Mouse (Mus musculus) frontal cortex, postnatal 36 days (tissue): ENCODE data around the gene Fgfr2.

Experiments used
- DNase-seq, 2 experiments: peaks; one replicate each; pipeline ENCODE4 v3.0.0; 2022; ENCODE audit warnings: low spot score in 2 of 2

Gene Fgfr2

DNA sequence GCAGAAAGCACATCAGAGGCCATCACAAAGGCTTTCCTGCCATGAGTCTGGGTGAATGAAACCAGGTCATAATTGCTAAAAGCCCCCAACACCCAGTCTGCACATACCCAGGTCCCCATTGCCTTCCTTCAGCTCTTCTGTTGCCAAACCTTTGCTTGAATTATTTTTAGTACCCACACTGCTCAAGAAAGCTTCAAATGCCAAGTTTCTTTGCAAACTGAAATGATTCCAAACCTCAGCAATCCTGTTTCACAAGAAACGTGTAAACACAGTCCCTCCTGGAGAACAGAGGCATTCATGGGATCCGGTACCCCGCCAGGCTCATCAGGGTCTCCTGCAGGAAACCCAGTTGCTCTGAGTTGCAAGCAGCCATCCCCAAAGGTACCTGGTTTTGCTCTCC, 1130.3 kb downstream of the Fgfr2 start:
- no peak for DNase-seq

DNA sequence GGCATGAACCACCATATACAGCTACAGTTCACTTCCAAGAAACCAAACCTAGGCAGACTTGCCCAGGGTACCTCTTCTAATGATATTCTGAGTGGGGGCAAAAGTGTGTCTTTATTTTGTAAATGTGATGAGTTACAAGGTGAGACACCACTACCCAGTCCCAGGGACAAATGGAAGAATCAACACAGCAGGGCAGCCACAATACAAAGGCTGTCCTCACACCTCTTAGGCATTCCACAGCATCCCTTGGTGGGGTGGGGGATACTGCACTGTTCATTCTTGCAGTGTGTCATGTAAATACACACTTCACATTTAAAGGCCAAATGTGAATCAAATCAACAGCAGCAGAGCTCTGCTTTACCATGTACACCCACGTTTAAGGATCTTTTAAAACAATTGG, 1130.9 kb downstream of the Fgfr2 start:
- DNase-seq, result no peak

DNA sequence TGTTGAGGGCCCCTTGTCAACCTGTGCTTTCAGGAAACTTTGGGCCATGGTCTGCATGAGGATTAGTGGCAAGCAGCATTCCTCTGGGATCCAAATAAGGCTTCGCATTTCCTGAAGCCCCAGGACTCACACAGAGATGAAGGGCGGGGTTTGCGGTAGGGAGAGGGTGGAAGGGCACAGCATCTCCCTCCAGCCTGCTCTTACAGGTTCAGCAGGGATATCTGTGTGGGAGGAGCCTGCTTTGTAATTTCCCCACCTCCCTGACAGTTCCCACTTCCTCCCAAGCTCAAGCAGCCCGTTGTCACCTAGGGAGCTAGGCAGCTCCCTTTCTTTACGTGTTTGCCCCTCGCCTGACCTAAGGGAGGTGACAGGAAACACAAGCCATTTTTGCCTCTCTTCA, 1134.1 kb downstream of the Fgfr2 start:
- DNase-seq, result no peak

DNA sequence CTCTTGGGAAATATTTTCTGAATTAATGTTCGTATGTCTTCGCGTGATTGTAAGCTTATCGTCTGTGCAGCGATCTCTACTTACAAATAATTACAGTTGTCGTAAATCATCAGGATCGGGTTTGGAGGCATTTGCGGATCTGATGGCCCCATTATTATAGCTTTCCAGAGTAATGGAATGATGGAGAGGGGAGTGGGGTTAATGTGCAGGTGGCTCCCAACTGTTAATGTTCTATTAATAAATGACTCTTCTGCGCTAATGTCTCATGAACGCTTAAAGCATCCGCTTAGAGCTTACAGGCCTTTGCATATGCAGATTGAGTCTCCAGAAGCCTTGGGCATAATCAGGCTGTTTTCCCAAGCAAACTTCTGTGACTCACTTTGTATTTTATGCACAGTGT, 1144.5 kb downstream of the Fgfr2 start:
- DNase-seq, result no peak

DNA sequence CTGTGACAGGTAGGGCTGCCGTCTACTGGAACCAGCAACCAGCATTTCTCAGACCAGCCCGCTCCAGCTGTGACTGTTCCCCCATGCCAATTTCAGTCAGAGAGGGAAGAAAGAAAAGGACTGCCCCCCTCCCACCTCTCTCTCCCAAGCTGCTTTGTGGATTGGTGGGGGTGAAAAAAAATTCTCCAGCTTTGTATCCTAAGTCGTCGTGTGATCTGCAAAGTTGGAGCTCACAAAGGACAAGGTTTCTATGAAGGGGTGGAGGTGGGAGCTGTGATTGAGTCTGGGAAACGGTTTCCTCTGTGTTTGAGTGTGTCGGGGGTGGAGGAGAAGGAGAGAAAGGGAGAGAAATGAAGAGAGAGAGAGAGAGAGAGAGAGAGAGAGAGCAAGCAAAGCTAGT, 1147.3 kb downstream of the Fgfr2 start:
- no peak for DNase-seq

DNA sequence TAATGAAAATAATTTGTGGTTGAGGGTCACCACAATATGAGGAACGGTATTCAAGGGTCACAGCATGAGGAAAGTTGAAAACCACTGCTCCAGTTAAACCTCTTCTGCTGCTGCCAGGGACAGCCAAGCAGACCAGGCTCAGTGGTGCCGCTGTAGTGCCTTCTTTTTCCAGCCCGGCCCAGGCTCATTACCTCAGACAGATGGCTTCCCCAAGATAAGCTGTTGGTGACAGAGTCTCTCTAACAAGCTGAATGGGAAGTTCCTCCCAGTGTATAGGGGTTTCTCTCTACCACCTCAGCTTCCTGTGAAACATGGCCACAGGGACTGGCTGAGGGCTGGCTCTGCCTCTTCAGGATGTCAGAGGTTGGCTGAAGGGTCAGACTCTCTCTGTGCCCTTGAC, 1152.9 kb downstream of the Fgfr2 start:
- DNase-seq, result no peak

DNA sequence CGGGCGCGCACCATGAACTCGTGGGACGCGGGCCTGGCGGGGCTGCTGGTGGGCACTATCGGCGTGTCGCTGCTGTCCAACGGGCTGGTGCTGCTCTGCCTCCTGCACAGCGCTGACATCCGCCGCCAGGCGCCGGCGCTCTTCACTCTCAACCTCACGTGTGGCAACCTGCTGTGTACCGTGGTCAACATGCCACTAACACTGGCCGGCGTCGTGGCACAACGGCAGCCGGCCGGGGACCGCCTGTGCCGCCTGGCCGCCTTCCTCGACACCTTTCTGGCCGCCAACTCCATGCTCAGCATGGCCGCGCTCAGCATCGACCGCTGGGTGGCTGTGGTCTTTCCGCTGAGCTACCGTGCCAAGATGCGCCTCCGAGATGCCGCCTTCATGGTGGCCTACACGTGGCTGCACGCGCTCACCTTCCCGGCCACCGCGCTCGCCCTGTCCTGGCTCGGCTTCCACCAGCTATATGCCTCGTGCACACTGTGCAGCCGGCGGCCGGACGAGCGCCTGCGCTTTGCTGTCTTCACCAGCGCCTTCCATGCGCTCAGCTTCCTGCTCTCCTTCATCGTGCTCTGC, 1156.1 kb downstream of the Fgfr2 start:
- peak in 1 of 2 experiments; percentile 54 for DNase-seq

DNA sequence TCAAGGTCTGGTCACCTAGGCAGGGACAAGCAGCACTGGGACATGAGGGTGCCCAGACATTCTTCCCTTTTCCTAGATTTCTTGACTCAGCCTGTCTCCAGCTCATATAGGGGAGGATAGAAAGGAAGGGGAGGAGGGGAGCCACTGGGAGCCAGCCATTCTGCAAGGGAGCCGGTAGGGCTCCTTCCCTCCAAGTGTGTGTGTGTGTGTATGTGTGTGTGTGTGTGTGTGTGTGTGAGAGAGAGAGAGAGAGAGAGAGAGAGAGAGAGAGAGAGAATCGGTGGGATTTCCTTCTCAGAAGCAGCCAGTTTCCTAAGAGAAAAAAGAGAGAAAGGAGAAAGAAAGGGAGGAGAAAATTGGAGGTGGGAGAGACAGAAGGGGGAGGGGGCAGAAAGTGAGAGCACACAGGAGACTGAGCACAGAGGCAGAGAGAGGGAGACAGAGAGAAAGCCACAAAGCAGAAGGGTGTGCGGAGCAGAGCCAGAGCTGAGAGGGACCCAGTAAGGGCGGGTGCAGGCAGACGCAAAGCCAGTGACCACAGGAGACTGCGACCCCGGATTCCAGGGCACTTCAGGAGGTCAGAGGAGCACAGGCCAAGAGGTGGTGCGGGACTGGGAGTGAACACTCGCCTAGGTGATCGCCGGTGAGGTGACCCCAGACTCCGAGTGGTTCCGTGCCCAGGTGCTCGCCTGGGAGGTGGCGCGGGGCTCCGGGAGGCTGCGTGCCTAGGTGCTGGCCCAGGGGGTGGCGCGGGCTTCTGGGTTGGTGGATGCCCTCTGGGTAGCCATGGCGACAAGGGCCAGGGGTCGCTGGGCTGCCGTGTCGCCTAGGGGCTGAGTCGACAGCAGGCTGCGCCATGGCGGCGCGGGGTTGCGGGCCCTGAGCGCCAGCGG, 1156.9 kb downstream of the Fgfr2 start, which contains the start of gene Gpr26:
Gpr26 (plus strand) TSS at position 438 of the 893 bp plus-strand sequence.
- DNase-seq, result peak in 1 of 2 experiments; percentile 65

DNA sequence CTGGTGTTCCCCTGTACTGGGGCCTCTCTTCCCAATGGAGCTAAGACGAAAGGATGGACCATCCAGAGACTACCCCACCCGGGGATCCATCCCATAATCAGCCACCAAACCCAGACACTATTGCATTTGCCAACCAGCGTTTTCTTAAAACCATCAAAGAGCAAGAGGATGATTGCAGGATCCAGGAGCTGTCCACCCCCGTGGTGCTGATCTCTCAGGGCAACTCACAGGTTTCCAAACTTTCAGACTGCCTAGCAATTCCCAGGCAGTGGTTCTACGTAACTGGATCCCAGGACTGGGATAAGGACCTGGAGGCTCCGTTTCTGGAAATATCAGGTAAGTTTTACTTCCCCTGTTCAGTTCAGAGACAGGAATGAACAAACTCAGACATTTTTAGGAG, 1162.6 kb downstream of the Fgfr2 start:
- DNase-seq, result no peak

DNA sequence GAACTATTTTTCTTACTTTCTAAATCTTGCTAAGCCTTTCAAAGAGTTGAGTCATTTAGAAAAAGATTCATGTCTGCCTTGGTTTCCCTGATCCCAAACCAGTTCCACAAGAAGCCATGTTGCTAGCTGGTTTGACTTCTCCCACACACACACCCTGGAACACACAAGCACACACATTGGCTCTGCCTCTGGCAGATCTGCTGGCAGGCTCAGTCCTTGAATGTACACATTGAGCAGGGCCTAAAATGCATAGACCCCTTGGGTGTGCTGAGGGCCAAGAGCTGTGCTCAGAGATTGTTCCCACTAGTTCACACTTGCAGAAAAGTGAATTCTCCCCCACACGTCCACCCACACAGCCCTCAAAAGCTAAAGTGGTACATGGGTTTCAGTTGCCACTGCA, 1164.4 kb downstream of the Fgfr2 start:
- no peak for DNase-seq

DNA sequence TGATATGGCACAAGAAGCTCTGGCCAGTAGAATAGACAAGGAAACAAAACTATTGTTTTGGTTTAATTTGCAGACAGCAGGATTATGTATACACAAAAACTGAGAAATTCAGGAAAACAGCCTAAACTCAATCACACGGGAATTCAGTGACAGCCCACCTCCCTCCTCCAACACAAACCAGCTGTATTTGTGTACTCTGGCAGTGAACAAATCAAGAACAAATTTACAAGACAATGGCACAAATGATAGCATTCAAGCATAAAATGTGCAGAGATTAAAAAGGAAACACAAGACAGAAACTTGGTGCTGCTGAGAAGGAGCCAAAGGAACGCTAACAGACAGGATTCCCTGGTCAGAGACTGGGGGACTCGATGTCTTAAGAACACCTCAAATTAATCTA, 1169.7 kb downstream of the Fgfr2 start:
- DNase-seq, result no peak

DNA sequence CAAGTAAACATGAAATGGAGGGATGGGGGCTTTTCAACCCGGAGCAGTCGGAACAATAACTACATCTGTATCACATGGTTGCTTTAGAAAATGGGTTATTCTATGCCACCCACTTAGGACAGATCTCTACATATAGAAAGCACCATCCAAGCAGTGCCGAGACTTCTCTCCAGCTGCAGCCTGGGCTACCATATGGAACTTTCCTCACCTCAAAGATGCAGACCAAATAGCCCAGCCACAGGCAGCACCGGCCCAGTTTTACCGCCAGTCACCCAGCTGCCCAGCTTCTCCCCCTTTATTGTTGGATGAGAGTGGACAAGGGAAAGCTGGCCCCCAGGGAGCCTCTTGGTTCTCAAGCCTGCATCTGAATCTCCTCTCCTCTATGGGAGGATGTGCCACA, 1172.0 kb downstream of the Fgfr2 start:
- DNase-seq, result peak in 1 of 2 experiments; percentile 19

DNA sequence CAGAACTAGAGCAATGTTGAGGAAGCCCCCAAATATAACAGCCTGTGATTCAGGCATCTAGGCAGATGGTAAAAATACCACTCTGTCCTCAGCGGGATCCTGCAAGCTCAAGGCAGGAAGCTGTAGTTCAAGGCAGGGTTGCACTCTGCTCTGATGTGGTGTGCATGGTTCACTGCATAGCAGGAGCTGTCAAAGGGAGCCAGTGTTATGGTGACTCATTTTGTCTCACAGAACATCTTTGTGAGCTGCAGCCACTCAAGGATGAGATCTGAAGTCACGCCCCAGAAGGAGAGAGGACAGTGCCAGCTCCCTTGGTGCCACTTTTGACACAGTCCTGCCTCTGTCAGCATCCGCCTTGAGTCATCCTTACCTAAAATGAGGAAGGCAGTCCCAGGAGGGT, 1185.5 kb downstream of the Fgfr2 start:
- peak in 1 of 2 experiments; percentile 12 for DNase-seq

DNA sequence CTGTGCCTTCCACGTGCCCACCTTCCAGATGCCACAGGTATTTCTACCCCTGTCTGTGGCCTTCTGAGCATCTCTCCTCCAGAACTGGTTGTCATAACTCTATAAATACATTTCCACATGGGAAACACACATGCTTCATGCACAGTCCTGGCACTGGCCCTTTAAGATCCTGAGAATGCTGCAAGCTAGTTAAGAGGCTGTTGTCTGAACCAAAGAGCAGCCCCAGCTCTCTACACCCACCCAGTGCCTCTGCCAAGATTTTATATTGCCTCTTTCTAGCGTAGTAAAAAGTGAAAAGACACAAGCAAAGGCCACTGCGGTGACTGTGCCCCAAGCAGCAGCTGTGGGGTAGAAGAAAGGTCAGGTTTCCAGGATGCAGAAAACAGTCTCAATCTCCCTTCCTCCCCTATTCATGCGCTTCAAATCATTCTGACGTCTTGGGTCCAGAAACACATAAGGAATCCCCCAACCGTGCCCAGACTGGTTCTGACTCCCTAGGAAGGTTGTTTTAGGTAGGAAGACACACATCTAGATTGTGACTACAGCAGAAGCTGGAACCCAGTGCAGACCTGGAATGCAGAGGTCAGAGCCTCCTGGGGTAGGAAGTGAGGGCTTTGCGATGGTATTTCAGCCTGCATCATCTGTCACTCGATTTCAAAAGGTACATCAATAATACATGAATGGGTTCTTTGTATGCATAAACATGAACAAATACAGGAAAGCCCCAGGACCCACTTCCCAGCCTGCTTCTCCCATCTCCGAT, 1195.7 kb downstream of the Fgfr2 start:
- peak in 1 of 2 experiments; percentile 7 for DNase-seq

DNA sequence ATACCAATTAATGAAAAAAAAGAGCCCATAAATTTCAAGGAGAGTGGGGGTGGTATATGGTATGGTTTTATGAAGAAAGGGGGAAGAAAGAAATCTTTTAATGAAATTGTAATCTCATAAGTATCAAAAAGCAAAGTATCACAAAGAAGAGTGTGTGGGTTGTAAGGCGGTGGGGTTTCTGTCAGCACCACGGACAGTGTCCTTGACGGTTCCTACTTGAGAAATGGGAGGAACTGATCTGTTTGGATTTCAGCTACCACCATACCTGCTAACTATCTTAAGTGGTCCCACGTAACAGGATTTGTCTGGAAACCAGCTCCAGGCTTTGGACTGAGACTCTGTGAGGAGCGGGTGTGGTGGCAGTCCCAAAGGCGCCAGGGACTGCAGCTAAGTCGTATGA, 1205.8 kb downstream of the Fgfr2 start:
- DNase-seq, result no peak

DNA sequence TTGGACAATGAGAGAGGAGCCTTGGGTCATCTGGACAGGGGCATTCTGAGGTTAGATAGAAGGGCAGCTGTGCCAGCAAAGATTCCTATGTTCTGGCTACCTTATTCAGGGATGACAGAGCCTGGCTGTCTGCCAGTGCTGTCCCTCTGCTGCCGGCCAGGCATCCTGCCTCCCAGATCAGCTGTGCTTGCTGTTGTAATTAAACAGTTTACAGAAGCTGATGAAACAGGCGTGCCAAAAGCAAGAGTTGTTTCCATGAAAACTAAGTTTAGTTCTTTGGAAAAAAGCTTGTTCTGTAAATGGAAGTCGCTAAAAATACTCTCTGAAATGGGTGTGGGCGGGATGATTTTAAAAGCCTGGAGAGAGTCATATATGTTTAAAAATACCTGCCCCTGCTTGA, 1213.5 kb downstream of the Fgfr2 start:
- DNase-seq, result peak in 1 of 2 experiments; percentile 76

DNA sequence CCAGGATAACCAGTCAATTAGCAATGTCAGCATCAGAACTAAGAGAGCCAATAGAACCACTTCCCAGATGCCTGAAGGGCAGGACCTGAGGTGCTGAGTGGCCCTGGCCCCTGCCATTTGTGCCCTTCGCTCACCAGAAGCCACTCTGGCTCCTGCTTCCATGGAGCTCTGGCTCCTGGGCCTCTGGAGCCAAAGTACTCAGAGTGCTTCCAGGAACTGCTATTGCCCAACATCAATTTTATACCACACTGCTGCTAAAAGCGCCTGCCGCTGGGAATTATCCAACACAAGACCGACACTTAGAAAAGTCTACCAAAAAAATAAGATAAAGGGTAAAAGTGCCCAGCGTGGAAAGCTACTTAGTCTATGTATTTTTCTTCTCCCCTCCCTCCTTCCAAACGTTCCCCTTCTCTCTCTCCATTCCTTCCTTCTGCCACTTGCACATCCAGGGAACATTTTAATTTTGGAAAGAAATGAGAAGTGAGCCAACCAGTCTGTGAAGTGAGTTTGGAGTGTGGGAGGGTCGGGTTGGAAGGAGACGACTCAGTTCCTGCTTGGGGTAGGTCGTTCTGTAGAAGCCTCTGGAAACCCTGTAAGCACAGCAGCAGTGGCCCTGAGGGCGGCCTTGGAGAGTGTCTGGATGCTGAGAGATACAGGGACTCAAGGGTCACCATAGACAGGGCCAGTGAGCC, 1216.5 kb downstream of the Fgfr2 start:
- peak in 1 of 2 experiments; percentile 49 for DNase-seq

DNA sequence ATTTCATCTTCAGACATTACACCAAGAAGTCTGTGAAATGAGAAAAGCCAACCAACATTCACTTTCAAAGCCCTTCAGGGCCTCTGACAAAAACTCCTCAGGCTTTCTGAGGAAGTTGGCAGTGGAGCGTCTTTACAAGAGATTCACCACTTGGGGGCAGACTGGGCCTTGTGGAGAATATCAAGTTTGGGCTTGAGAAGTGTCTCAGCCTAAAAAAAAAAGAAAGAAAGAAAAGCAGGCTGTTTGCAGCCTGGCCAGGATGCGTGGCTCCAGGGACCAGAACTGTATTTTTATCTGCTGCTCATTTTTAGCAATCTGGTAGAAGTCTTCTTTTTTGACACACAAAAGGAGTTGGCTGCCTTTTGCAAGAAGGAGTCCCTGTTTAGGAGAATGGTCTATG, 1223.8 kb downstream of the Fgfr2 start:
- DNase-seq, result peak; percentile 75 to 89

DNA sequence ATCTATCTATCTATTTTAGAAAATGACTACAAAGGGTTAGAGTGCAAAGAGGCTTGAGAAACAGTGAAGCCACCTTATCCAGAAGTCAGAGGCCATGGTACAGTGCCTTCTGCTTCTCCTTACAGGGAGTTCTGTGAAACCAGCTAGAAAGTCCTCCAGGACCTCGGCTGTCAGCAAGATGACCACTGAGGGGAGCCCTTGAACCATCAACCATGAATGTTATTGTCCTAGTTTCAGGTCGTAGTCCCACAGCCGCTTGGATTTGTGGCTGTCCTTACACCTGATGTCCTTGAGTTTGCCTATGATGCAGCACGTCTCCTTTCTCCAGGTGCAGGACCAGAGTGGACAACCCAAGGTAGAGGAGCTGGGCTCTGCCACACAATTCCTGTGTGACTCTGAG, 1225.9 kb downstream of the Fgfr2 start:
- peak; percentile 38 to 60 for DNase-seq

DNA sequence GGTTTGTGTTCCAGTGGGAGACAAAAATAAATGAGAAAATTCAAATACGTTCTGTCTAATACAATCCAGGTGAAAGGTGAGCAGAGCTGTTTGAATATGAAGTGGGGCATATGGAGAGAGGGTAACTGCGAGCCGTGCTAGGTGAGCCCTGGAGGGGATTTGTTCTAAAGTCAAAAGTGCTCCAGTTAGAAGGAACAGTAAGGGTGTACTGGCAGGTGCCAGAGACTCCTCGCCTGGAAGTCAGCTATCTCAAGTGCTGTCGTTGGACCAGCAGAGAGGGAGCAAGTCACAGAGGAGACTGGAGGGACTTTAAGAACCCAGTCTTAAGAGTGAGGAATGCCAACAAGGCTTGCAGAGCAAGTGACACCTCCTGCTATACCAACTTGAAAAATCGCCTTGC, 1240.3 kb downstream of the Fgfr2 start:
- no peak for DNase-seq

DNA sequence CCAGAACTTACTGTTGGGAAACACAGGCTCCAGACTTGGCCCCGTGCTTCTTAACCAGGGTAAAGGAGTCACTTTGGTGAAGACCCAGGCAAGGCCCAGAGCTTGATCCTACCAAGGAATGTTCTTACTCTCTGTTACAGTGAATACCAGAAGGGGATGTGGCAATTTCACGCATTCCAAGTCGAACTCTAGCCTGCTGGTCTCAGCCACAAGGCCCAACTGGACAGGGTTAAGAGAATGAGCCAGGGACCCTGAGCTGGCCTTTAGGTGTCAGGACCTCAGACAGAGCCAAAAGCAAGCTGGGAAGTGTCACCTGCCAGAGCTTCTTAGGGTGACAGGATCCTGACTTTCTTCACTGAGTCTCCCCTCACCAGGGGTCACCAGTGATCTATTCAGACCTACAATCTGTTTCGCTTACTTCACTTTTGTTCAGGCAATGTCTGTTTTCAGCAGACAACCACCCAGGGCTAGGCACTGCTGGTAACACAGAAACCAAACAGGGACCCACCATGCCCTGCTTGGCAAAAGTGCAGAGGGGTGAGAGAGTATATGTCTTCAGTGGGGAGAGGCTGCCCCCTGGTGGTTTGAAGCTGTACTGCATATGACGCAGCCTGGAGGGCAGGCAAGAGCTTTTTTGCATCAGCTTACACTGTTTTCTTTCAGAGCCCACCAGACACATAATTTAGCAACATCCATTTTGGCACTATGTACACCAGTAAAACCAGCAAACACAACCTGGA, 1241.1 kb downstream of the Fgfr2 start:
- peak; percentile 78 to 81 for DNase-seq
